Mouse (Mus musculus): ENCODE data around the gene Nags. TPM values are rescaled to one million over a fixed set of nuclear protein-coding genes. Genes with fewer than 3 reads are reported as not detected.
A peak's percentile ranks its signal among the peaks of the same experiment; 100 is the strongest.

The Nags gene
- total and polyA plus RNA-seq, 3 experiments: 5.4 to 9.7 TPM; not detected in 1

GRCm38 (mm10) chr11:102102485-102103258 is 42.6 kb upstream of the Nags start (continued):
- TF ChIP-seq MYC (IDR thresholded peaks at IDR 0.05; ENCODE audit: low read depth, low read length) (peak; percentile 78), MAX (IDR thresholded peaks at IDR 0.05; ENCODE audit: low read length) (peak; percentile 91), CHD2 (IDR thresholded peaks at IDR 0.05; ENCODE audit: low read length) (no peak), ZC3H11A (IDR thresholded peaks at IDR 0.05; ENCODE audit: low read depth, low read length) (peak; percentile 64), TAL1 (IDR thresholded peaks at IDR 0.05; ENCODE audit: low read length) (peak; percentile 77), SIN3A (IDR thresholded peaks at IDR 0.05; ENCODE audit: low read length) (no peak), CHD1 (IDR thresholded peaks at IDR 0.05; ENCODE audit: low read depth, low read length) (no peak), NELFE (IDR thresholded peaks at IDR 0.05; ENCODE audit: low read depth, low read length) (no peak), UBTF (IDR thresholded peaks at IDR 0.05; ENCODE audit: borderline replicate concordance, insufficient read depth, low read depth, low read length) (no peak), USF2 (IDR thresholded peaks at IDR 0.05; ENCODE audit: borderline replicate concordance in 1 of 2, insufficient read depth in 1 of 2, low read depth in 1 of 2, low read length in 2 of 2) (no peak), GABPA (IDR thresholded peaks at IDR 0.05; ENCODE audit: low read depth, low read length) (no peak)

- peaks cover 5 to 13% of the 10 kb centered on the region in 2 experiments for H3K4me1 ChIP-seq (ENCODE audit: control insufficient read depth in 1 of 2, insufficient read depth in 2 of 2, low read length in 2 of 2)
- H3K4me3 ChIP-seq (ENCODE audit: control insufficient read depth in 1 of 2, insufficient read depth in 1 of 2, low read depth in 2 of 2, low read length in 2 of 2): no peak overlapping the region
- H3K79me2 ChIP-seq (ENCODE audit: control insufficient read depth, insufficient read depth, low read length, poor library complexity): no peaks in the 10 kb centered on the region
- H3K27me3 ChIP-seq (ENCODE audit: control insufficient read depth in 1 of 2, insufficient read depth in 2 of 2, low read length in 2 of 2): peaks cover 2 to 3% of the 10 kb centered on the region in 2 experiments; a peak in 3 of 4 replicates
- H3K9ac ChIP-seq (ENCODE audit: control insufficient read depth, low read depth, low read length, poor library complexity, severe bottlenecking): no peak overlapping the region
- H3K9me3 ChIP-seq (replicated peaks; ENCODE audit: insufficient read depth, low read length): no peaks in the 10 kb centered on the region
- TF ChIP-seq UBTF (IDR thresholded peaks at IDR 0.05; ENCODE audit: borderline replicate concordance, insufficient read depth, low read depth, low read length): no peak
- TF ChIP-seq E2F4 (IDR thresholded peaks at IDR 0.05; ENCODE audit: borderline replicate concordance, low read depth, low read length): no peak
- no peak for TF ChIP-seq CTCF (IDR thresholded peaks at IDR 0.05 in 2 of 3, conservative IDR thresholded peaks at IDR 0.05 in 1 of 3; ENCODE audit: control insufficient read depth in 1 of 3, insufficient read depth in 1 of 3, low read depth in 2 of 3, low read length in 3 of 3, poor library complexity in 1 of 3, severe bottlenecking in 1 of 3)
- TF ChIP-seq MEF2A (IDR thresholded peaks at IDR 0.05; ENCODE audit: extremely low read depth, insufficient replicate concordance, low read depth, low read length, poor library complexity, severe bottlenecking): no peak
- TF ChIP-seq TCF12 (IDR thresholded peaks at IDR 0.05; ENCODE audit: low read depth, low read length): no peak
- TF ChIP-seq RCOR1 (IDR thresholded peaks at IDR 0.05; ENCODE audit: low read depth, low read length): no peak
- no peak for TF ChIP-seq USF2 (IDR thresholded peaks at IDR 0.05; ENCODE audit: borderline replicate concordance in 1 of 2, insufficient read depth in 1 of 2, low read depth in 1 of 2, low read length in 2 of 2)
- no peak for TF ChIP-seq ZMIZ1 (IDR thresholded peaks at IDR 0.05; ENCODE audit: low read depth, low read length)
- TF ChIP-seq NELFE (IDR thresholded peaks at IDR 0.05; ENCODE audit: low read depth, low read length): no peak
- TF ChIP-seq SIN3A (IDR thresholded peaks at IDR 0.05; ENCODE audit: low read length): no peak
- no peak for TF ChIP-seq POLR2A (IDR thresholded peaks at IDR 0.05; ENCODE audit: control insufficient read depth in 1 of 2, insufficient read depth in 1 of 2, low read depth in 1 of 2, low read length in 2 of 2, poor library complexity in 1 of 2)
- TF ChIP-seq ETS1 (IDR thresholded peaks at IDR 0.05; ENCODE audit: low read depth, low read length): no peak
- TF ChIP-seq USF1 (IDR thresholded peaks at IDR 0.05; ENCODE audit: low read depth, low read length): no peak
- no peak for TF ChIP-seq KAT2A (conservative IDR thresholded peaks at IDR 0.05; ENCODE audit: low read depth, low read length)
- no peak for TF ChIP-seq MYC (IDR thresholded peaks at IDR 0.05; ENCODE audit: low read depth, low read length)
- TF ChIP-seq SMC3 (IDR thresholded peaks at IDR 0.05; ENCODE audit: low read depth, low read length): no peak
- H3K36me3 ChIP-seq (ENCODE audit: control insufficient read depth in 1 of 2, insufficient read depth in 2 of 2, low read length in 2 of 2): peaks cover 0 to 4% of the 10 kb centered on the region in 2 experiments; a peak in 1 of 4 replicates
- H3K27ac ChIP-seq (ENCODE audit: control insufficient read depth, low read depth, low read length): no peak overlapping the region
- DNase-seq (ENCODE audit: low read depth, low spot score): no peak
Measured at GRCm38 (mm10) chr11:102106911-102107310, 38.4 kb upstream of the Nags start.

All from MEL (cell line).